Mouse (Mus musculus) monocyte, adult 59 days (primary cell): ENCODE results near the gene Atp1a3. TPM values are rescaled to one million over a fixed set of nuclear protein-coding genes. Genes with fewer than 3 reads are reported as not detected.

Experiments
- total RNA-seq, 2 experiments: library from RNA; stranded (reverse); gene quantifications; one replicate each; pipeline ENCODE4 v1.2.4; 2023

The Atp1a3 gene
- total RNA-seq = 100 to 1,000 TPM; 358 to 382 TPM

GRCm38 (mm10) chr7:25005421-25006065 lies at the start of gene Atp1a3:
Gene Atp1a3, minus strand, starts transcription at chr7:25005958.

DNA sequence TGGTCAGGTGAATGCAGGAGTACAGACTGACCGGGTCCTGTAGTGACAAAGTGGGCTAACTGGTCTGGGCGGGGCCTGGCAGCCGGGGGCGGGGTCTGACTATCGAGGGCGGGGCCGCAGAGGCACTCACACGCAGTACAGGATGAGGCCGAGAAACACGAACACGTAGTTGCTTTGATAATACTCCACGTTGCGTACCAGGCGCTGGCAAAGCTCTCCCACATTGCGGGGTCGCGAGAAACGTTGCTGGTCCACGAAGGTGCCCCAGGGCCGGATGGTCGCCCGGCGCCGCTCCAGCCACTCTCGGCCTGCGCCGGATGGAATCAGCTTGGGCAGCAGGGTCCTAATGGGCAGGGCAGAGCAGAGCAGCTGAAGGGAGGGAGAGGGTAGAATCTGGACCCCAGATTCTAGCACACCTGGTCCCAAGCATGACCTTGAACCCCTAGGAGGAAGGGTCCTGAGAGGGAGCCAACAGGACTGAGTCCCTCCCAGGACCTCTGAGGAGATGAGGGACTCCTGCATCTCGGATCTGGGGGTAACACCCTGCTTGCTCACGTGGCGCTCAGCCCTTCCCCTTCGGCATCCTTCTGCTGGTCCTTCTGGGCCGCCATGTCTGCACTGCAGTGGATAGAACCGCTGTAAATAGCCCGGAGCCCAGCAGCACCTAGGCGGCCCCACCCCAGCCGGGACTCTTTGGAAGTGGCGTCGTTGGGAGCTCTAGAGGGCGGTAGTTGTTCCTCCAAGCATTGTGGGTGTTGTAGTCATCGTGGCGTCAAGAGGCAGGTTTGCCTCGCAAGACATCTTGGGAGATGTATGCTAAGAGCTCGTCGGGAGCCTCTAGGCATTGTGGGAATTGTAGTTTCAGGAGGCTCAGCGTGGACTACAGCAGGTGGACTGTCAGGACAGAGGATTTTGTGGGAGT lies 33.5 kb downstream of the Atp1a3 start, which contains the start of gene Rabac1:
TSS of gene Rabac1 (minus strand) at position 783 of the 922 bp plus-strand sequence.

DNA sequence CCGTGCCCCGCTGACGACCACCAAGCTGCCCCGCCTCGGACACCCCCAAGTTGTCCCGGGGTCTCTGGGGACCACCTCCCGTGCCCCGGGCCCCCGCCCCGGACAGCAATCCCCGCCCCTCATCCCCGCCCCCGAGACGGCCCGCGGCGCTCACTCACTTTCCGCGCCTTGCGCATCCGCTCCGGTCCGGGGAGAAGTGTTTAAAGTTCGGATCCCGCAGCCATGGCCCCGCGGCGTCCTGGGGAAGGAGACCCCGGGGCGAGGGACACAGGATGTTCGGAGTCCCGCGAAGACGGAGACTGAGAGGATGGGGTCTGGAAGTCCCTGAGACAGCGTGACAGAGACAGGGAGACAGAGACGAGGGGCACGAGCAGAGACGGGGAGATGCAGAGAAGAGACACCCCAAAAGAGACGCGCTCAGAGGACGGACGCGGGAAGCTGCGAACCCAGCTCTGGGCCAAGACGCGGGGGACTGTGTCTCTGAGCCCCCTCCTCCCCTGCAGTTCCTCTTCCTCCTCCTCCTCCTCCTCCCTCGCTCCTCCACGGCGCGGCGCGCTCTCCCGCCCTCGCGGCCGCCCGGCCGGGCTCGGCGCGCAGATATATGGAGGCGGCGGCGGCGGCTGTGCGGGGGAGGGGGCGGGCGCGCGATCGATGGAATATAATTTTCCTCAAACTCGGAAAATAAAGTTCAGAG lies 61.4 kb downstream of the Atp1a3 start, which contains the start of gene Gm4881:
TSS of gene Gm4881 (minus strand) at position 238 of the 694 bp plus-strand sequence.

Other genes starting within 250 kb of the Atp1a3 start
- gene Cd177, start 245.6 kb downstream of the Atp1a3 start, total RNA-seq = 100 to 1,000 TPM; 165 to 189 TPM
- gene Ceacam10, start 228.8 kb downstream of the Atp1a3 start, total RNA-seq = not detected
- gene Gm9844, start 143.7 kb downstream of the Atp1a3 start, total RNA-seq = 1 to 10 TPM; 2.7 to 4.2 TPM
- gene Lypd4, start 136.0 kb downstream of the Atp1a3 start, total RNA-seq = not detected
- not detected for gene Dmrtc2, start 135.9 kb downstream of the Atp1a3 start, total RNA-seq
- 1,000 to 10,000 TPM; 1,275 to 1,329 TPM for gene Rps19, start 121.6 kb downstream of the Atp1a3 start, total RNA-seq
- 1 to 10 TPM; 2.2 to 5.3 TPM for gene Cd79a, start 108.6 kb downstream of the Atp1a3 start, total RNA-seq
- gene Arhgef1, start 103.0 kb downstream of the Atp1a3 start, total RNA-seq = 100 to 1,000 TPM; 595 to 645 TPM
- gene Gm4881, start 61.5 kb downstream of the Atp1a3 start, total RNA-seq = not detected
- gene Rabac1, start 33.2 kb downstream of the Atp1a3 start, total RNA-seq = 100 to 1,000 TPM; 143 to 159 TPM
- gene Grik5, start 66.4 kb upstream of the Atp1a3 start, total RNA-seq = 1 to 10 TPM; 1.8 TPM
- gene Zfp574, start 66.6 kb upstream of the Atp1a3 start, total RNA-seq = 10 to 100 TPM; 12.1 to 13.2 TPM
- gene Pou2f2, start 173.8 kb upstream of the Atp1a3 start, total RNA-seq = 100 to 1,000 TPM; 193 to 239 TPM
- 10 to 100 TPM; 57.9 to 71.2 TPM for gene Dedd2, start 214.7 kb upstream of the Atp1a3 start, total RNA-seq
- gene Zfp526, start 215.5 kb upstream of the Atp1a3 start, total RNA-seq = 1 to 10 TPM; 7.0 to 8.1 TPM
- gene Gsk3a, start 231.9 kb upstream of the Atp1a3 start, total RNA-seq = 10 to 100 TPM; 73.5 to 80.3 TPM
- gene Erf, start 244.8 kb upstream of the Atp1a3 start, total RNA-seq = 10 to 100 TPM; 21.8 to 32.8 TPM